In genomic region chr6:125320323-125320722, GRCm38 (mm10) we compare ENCODE assay signal across 12 mouse cellular contexts. TPM values are rescaled to one million over a fixed set of nuclear protein-coding genes. Genes with fewer than 3 reads are reported as not detected.
A peak's percentile ranks its signal among the peaks of the same experiment; 100 is the strongest.
DNase-seq lines count a peak whose midpoint lies in the region; ATAC-seq lines count a peak whose summit lies in the region.
"Had no signal": no experiment of that assay in that cellular context is flagged by ENCODE, and none has a peak within 500 bp of the region (broad histone marks: within the 10 kb centered on the region; RNA-seq: fewer than 3 reads in every experiment).

Gene Scnn1a, plus strand, starts transcription at chr6:125320659.

- DNase-seq in kidney, adult 18-20 months = peak; percentile 63
- DNase-seq in kidney, postnatal 10 days = no peak
- no peak for DNase-seq in gonadal fat pad, adult 2 months (ENCODE audit: low read depth)
- DNase-seq in kidney, postnatal 36 days = peak; percentile 55 to 79
- DNase-seq in lung, postnatal 36 days = peak; percentile 85
- DNase-seq in spleen, adult 12 weeks (ENCODE audit: low spot score) = no peak
- no peak for DNase-seq in adrenal gland, postnatal 4 days (ENCODE audit: low spot score in 2 of 2)
- DNase-seq: adrenal gland, postnatal 25 days; cerebellum, postnatal 10 days had no signal

- no peak for ATAC-seq in erythroid progenitor cell, adult 5-6 weeks (replicated peaks; ENCODE audit: low FRiP score, poor library complexity, severe bottlenecking)
- ATAC-seq: forebrain, embryonic 13.5 days had no signal

RNA-seq across cellular contexts. Expression of gene Scnn1a, which starts in this region (rescaled TPM):
- polyA plus RNA-seq in gonadal fat pad, adult 2 months (2012; rRNA removed) = 25.9 and 40.7 TPM in 2 replicates
- 1 to 10 TPM; 1.7 to 4.5 TPM for total RNA-seq in adrenal gland, postnatal 4 days (2021)
- 2.9 and 7.6 TPM in 2 replicates for total RNA-seq in erythroid progenitor cell, adult 5-6 weeks (2015; ENCODE audit: low replicate concordance)
- total RNA-seq in erythroid progenitor cell, adult 5-6 weeks (2017; ENCODE audit: low replicate concordance) = not detected in 2 replicates
- total RNA-seq: MEL had no signal

Comparison
In these comparisons a context has a peak if more than half of its experiments do, and no peak if none do; other contexts are left out.
1. DNase-seq: peak in kidney, adult 18-20 months (single experiment), kidney, postnatal 36 days (2 of 2) and lung, postnatal 36 days (single experiment); none in kidney, postnatal 10 days (single experiment), gonadal fat pad, adult 2 months (single experiment), spleen, adult 12 weeks (single experiment) and adrenal gland, postnatal 4 days (0 of 2).